Comparison of ENCODE assay signal across 21 mouse cellular contexts in the genomic region with DNA sequence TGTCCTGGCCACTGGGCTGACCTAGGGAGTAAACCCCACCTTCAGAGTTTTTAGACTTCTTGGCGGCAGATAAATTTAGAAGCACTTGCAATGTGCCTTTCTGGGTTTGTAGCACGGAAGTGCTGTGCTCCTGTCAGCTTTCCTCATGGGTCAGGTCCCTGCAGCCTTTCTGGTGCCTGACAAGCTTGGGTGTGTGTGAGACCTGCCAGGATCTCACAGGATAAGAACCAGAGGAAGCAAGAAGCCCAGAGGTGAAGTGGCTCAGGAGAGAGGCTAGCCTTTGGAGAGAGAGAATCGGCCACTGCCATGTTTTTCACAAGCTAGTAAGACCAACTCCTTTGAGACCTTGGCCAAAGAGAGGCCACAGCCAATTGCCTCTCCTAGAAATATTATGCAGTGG. TPM values are rescaled to one million over a fixed set of nuclear protein-coding genes. Genes with fewer than 3 reads are reported as not detected.
DNase-seq lines count a peak whose midpoint lies in the region; ATAC-seq lines count a peak whose summit lies in the region.
"Had no signal": no experiment of that assay in that cellular context is flagged by ENCODE, and none has a peak within 500 bp of the region (broad histone marks: within the 10 kb centered on the region; RNA-seq: fewer than 3 reads in every experiment).

No protein-coding gene starts in this region.

- H3K9ac ChIP-seq in forebrain, embryonic 12.5 days = no peak overlapping the region
- H3K9ac ChIP-seq in heart, embryonic 11.5 days (ENCODE audit: low read depth, low read length) = no peak overlapping the region
- H3K9ac ChIP-seq in liver, embryonic 12.5 days = no peak overlapping the region
- H3K9ac ChIP-seq: forebrain, embryonic 15.5 days; hindbrain, embryonic 12.5 days had no signal

- H3K27ac ChIP-seq in forebrain, embryonic 10.5 days = 0 out of 2 replicates have a peak overlapping the region, but pooled peaks have one; percentile 6
- no peak overlapping the region for H3K27ac ChIP-seq in forebrain, embryonic 12.5 days
- H3K27ac ChIP-seq in heart, embryonic 11.5 days (ENCODE audit: low read depth, low read length) = peak overlapping the region; percentile 67
- H3K27ac ChIP-seq in liver, embryonic 12.5 days = 0 out of 2 replicates have a peak overlapping the region, but pooled peaks have one; percentile 27
- H3K27ac ChIP-seq: embryonic facial prominence, embryonic 10.5 days; forebrain, embryonic 15.5 days; hindbrain, embryonic 12.5 days had no signal

- DNase-seq in forebrain, embryonic 10.5 days (ENCODE audit: extremely low spot score, low spot score) = no peak
- no peak for DNase-seq in heart, adult 9 months (ENCODE audit: low spot score in 2 of 2)
- DNase-seq in liver = no peak
- no peak for DNase-seq in lung, postnatal 10 days
- DNase-seq: adrenal gland, adult 8-10 months; adrenal gland, postnatal 36 days; B cell, adult 2 months; cerebellum, adult 2 months; cerebellum, postnatal 10 days; gastrocnemius, postnatal 36 days had no signal

- 90% methylated on average over 3 of the region's 3 CpGs for WGBS in forebrain, embryonic 10.5 days
- WGBS in forebrain, embryonic 12.5 days = 88% methylated on average over 3 of the region's 3 CpGs
- 25% methylated on average over 3 of the region's 3 CpGs for WGBS in heart, embryonic 11.5 days (ENCODE audit: insufficient replicate concordance)
- 70% methylated on average over 3 of the region's 3 CpGs for WGBS in liver, embryonic 12.5 days (ENCODE audit: insufficient replicate concordance)

- H3K36me3 ChIP-seq in forebrain, embryonic 10.5 days (replicated peaks) = no peaks in the 10 kb centered on the region
- no peaks in the 10 kb centered on the region for H3K36me3 ChIP-seq in forebrain, embryonic 12.5 days (replicated peaks)
- H3K36me3 ChIP-seq in heart, embryonic 11.5 days (ENCODE audit: control insufficient read depth, insufficient read depth, low read length) = no peaks in the 10 kb centered on the region
- no peaks in the 10 kb centered on the region for H3K36me3 ChIP-seq in liver, embryonic 12.5 days
- H3K36me3 ChIP-seq: embryonic facial prominence, embryonic 10.5 days; forebrain, embryonic 15.5 days; G1E; hindbrain, embryonic 12.5 days had no signal

- no peak overlapping the region for H3K4me2 ChIP-seq in forebrain, embryonic 12.5 days
- H3K4me2 ChIP-seq in heart, embryonic 11.5 days = peak overlapping the region; percentile 50
- no peak overlapping the region for H3K4me2 ChIP-seq in liver, embryonic 12.5 days
- H3K4me2 ChIP-seq: forebrain, embryonic 15.5 days; hindbrain, embryonic 12.5 days had no signal

- no peak for ATAC-seq in forebrain, embryonic 12.5 days (ENCODE audit: low FRiP score)
- peak; percentile 66 for ATAC-seq in heart, embryonic 11.5 days (replicated peaks; ENCODE audit: insufficient number of reproducible peaks, low FRiP score, low TSS enrichment)
- no peak for ATAC-seq in liver, embryonic 12.5 days
- ATAC-seq: CD4-positive, CD25-positive, alpha-beta regulatory T cell, adult 4 months; forebrain, embryonic 15.5 days; hindbrain, embryonic 16.5 days; inflammation-experienced regulatory T-cells, adult 6 months; intestine, postnatal 0 days had no signal

- H3K4me1 ChIP-seq in forebrain, embryonic 10.5 days = peaks cover 62% of the 10 kb centered on the region
- H3K4me1 ChIP-seq in forebrain, embryonic 12.5 days = peaks cover 30% of the 10 kb centered on the region
- H3K4me1 ChIP-seq in heart, embryonic 11.5 days (ENCODE audit: control insufficient read depth, insufficient read depth, low read length) = peaks cover 70% of the 10 kb centered on the region
- peaks cover 62% of the 10 kb centered on the region for H3K4me1 ChIP-seq in liver, embryonic 12.5 days

- H3K4me3 ChIP-seq in forebrain, embryonic 10.5 days = no peak overlapping the region
- H3K4me3 ChIP-seq in forebrain, embryonic 12.5 days (replicated peaks) = no peak overlapping the region
- peak overlapping the region; percentile 16; the same call in 1 of the 2 replicates for H3K4me3 ChIP-seq in heart, embryonic 11.5 days (ENCODE audit: low read depth, low read length)
- H3K4me3 ChIP-seq in liver, embryonic 12.5 days = no peak overlapping the region
- H3K4me3 ChIP-seq: embryonic facial prominence, embryonic 10.5 days; forebrain, embryonic 15.5 days; hindbrain, embryonic 12.5 days had no signal

- no peaks in the 10 kb centered on the region for H3K27me3 ChIP-seq in forebrain, embryonic 10.5 days (ENCODE audit: poor library complexity, severe bottlenecking)
- no peaks in the 10 kb centered on the region for H3K27me3 ChIP-seq in forebrain, embryonic 12.5 days
- H3K27me3 ChIP-seq in heart, embryonic 11.5 days (ENCODE audit: control insufficient read depth, insufficient read depth, low read length) = no peaks in the 10 kb centered on the region
- H3K27me3 ChIP-seq in liver, embryonic 12.5 days (replicated peaks) = no peaks in the 10 kb centered on the region
- H3K27me3 ChIP-seq: forebrain, embryonic 15.5 days; hindbrain, embryonic 12.5 days had no signal

- no peaks in the 10 kb centered on the region for H3K9me3 ChIP-seq in forebrain, embryonic 10.5 days
- no peaks in the 10 kb centered on the region for H3K9me3 ChIP-seq in forebrain, embryonic 12.5 days
- H3K9me3 ChIP-seq in heart, embryonic 11.5 days (replicated peaks; ENCODE audit: control insufficient read depth, low read length) = no peaks in the 10 kb centered on the region
- H3K9me3 ChIP-seq in liver, embryonic 12.5 days (replicated peaks) = no peaks in the 10 kb centered on the region
- H3K9me3 ChIP-seq: embryonic facial prominence, embryonic 10.5 days; forebrain, embryonic 15.5 days; G1E; hindbrain, embryonic 12.5 days had no signal

RNA-seq across cellular contexts. Expression of a gene that starts 37.1 kb away (rescaled TPM):
- polyA plus RNA-seq in forebrain, embryonic 10.5 days (2016; fragmentation: Nextera tagmentation; extraction: Ambion mirVana) = 11.5 and 12.9 TPM in 2 replicates
- polyA plus RNA-seq in forebrain, embryonic 12.5 days (2016; fragmentation: Nextera tagmentation; extraction: Ambion mirVana) = 14.9 and 15.7 TPM in 2 replicates
- polyA plus RNA-seq in heart, embryonic 11.5 days (2014; fragmentation: Nextera tagmentation; extraction: Ambion mirVana) = 15.6 and 20.6 TPM in 2 replicates
- 4.1 and 4.5 TPM in 2 replicates for polyA plus RNA-seq in liver, embryonic 12.5 days (2016; fragmentation: Nextera tagmentation; extraction: Ambion mirVana)
- polyA plus RNA-seq: G1E had no signal
